Mouse (Mus musculus): ENCODE data around the gene Acot8.
"Not testable (repeated sequence)": the region's sequence is repeated elsewhere in the genome, so short reads cannot be mapped to it uniquely, and the experiment has no call there.

Acot8 gene

DNA sequence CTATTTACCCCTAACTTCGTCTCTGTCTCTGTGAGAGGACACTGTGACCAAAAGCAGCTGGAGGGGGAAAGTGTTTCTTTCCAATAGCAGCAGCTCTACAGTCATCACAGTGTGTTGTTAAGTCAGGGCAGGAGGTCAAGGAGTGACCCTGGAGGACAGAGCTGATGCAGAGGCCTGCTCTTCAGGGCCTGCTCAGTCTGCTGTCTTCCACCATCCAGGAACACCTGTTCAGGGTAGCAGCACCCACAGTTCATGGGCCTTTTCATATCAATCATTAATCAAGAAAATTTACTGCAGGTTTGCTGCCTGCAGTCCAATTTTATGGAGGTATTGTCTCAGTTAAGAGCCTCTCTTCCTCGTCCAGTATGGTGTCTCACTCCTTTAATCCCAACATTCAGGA lies 8.9 kb upstream of the Acot8 start:
- no peak for DNase-seq (ENCODE audit: low spot score in 2 of 2)

DNA sequence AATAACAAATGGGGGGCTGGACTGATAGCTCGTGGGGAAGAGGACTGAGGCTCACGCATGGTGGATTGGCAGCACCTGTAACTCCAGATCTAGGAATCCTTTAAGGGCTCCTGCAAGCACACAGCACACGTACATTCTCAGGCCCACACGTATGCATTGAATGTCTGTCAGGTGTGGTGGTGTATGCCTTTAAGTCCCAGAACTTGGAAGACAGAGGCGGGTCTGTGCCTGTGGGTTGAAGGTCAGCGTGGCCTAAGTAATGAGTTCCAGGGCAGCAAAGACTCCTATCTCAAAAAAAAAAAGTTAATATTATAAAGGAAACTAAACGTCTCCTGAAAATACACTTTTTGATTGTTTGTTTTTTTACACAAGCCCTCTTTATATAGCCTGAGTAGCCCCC lies 1.9 kb upstream of the Acot8 start:
- no peak for DNase-seq (ENCODE audit: low spot score in 2 of 2)

DNA sequence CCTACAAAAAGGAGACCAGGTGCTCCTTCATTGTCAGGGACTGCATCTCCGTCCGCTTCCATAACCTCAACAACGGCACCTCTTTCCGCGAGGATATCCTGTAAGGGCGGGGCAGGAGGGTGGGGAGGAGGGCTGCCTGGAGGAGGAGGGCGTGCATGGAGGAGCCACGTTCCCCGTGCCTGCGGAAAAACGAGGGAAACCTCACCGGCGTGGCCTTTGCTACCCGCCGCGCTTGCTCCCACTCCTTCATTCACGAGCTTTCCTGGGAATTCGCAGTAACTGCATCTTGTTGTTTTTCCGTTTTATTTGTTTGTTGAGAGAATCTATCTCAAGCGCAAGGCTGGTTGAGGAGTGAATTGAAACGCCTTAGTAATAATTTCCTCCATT lies 643 bp upstream of the Acot8 start:
- DNase-seq (ENCODE audit: low spot score in 2 of 2) = no peak

DNA sequence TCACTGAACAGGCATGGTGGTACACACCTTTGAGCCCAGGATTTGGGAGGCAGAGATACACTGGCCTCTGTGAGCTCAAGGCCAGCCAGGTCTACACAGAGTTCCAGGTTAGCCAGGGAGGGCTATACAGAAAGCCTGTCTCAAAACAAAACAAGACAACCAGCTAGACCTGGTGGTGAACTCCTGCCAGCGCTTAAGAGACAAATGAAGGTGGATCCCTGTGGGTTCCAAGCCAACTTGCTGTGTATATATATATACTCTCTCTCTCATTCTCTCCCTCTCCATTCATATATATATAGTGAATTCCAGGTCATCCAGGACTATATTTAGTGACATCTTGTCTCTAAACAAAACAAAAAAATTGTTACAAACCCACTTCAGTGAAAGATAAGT lies 765 bp downstream of the Acot8 start:
- no peak for DNase-seq (ENCODE audit: low spot score in 2 of 2)

DNA sequence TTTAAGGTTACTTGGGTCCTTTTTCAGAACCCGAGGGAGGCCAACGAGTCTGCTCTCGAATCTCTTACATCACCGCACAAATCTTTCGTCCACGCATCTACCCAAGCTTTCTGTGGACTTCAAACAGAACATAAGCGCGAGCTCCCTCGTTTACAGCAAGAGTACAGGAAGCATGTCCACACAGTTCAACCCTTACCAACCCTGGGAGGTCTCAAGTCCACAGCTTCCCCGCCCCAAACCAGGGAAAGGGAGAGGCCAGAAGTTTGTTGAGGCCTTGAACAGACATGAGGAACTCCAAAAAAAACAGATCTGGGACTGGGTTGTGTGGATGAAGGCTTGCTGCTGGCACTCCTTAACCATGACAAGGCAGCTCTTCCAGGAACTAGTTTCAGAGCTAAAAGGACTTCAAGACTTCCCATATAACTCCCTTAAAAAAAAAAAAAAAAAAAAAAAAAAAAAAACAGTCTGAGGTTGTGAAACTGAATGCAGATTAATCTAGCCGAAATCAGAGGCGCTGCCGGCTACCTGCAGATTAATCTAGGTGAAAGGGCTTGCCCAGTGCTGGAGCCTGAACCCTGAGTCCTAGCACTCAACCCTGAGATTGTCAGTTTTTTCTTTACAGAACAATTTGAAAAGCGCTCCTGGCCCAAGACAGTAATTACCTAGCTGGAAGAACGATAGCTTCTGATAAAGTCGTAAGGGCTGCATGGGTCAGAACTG lies 1.3 kb downstream of the Acot8 start:
- DNase-seq (ENCODE audit: low spot score in 2 of 2) = no peak

DNA sequence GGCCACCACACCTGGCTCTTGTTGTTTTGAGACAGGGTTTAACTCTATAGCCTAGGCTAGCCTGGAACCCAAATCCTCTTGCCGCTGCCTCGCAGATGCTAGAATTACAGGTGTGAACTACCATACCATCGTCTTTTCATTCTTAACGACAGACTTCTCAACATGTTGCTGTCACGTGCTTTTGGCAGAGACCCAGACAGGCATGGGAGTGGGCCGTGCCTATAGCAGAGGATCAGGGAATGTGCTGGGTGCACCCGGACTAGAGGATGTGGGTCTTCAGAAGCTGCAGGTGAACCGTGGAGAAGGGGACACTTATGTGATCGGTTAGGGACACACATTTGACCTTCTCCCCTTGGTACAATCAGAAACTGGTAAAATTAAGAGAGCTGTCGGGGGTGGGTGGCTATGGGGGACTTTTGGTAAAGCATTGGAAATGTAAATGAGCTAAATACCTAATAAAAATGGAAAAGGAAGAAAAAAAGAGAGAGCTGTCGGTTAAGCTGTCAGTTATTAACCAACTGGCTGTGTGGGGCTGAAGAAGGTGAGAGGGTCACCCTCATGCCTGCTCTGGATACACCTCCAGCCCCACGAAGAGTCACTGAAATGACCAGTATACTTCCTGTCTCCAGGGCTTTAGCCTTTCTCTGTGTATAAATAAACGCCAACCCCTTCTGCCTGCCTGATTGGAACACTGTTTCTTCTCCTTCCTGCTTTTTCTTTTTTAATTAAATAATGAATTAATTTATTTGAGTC lies 4.3 kb downstream of the Acot8 start:
- DNase-seq (ENCODE audit: low spot score in 2 of 2) = no peak

DNA sequence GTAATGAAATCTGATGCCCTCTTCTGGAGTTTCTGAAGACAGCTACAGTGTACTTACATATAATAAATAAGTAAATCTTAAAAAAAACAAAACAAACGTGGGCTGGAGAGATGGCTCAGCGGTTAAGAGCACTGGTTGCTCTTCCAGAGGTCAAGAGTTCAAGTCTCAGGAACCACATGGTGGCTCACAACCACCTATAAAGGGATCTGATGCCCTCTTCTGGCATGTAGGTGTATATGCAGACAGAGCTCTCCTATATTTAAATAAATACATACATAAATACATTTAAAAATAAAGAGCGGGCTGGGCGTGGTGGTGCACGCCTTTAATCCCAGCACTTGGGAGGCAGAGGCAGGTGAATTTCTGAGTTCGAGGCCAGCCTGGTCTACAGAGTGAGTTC lies 6.1 kb downstream of the Acot8 start:
- not testable (repeated sequence) for DNase-seq (ENCODE audit: low spot score in 2 of 2)

DNA sequence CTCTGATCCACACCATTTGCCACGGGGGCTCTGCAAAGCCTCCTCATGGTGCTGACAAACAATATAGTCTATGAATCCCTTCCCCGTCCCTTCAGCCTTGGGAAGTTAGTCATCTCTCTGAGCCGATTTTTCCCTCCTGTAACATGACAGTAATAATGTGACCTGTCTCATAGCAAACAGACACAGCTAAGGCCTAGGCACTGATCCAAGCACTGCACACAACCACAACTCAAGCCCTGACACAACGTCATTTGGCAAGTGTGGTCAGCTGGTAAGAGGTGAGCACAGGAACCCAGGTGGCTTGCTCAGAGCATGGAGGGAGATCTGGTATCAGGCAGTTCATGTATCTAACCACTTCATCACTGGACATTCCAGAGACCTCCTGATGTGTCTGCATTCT lies 8.8 kb downstream of the Acot8 start:
- DNase-seq (ENCODE audit: low spot score in 2 of 2) = no peak

DNA sequence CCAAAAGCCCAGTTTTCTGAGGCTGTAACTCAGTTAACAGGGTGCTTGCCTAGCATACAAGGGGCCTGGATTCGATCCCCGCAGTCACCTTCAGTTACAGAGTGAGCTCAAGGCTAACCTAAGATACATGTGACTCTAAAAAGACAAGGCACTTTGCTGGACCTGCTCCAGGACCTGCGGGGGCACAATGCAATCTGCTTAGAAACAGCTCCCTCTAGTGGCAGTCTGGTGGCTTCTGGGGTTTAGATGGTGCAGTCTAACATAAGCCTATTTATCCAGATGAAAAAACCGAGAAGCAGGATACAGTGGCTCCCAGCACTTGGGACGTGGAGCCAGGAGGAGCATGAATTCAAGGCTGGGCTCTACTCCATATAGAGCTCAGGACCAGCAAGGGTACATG lies 10.4 kb downstream of the Acot8 start:
- DNase-seq (ENCODE audit: low spot score in 2 of 2) = peak; percentile 70 to 75

DNA sequence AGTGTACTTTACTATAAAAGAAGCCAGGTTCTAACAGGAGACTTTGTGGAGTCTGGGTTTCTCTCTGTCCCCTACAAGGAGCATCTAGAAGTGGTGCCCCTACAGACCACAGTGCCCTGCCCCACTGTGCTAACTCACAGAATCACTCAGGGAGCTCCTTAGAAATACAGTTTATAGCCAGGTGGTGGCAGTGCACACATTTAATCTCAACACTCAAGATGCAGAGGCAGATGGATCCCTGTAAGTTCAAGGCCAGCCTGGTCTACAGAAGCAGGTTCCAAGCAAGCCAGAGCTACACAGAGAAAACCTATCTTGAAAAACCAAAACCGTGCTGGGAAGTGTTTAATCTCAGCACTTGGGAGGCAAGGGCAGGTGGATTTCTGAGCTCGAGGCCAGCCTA lies 10.9 kb downstream of the Acot8 start:
- no peak for DNase-seq (ENCODE audit: low spot score in 2 of 2)

DNA sequence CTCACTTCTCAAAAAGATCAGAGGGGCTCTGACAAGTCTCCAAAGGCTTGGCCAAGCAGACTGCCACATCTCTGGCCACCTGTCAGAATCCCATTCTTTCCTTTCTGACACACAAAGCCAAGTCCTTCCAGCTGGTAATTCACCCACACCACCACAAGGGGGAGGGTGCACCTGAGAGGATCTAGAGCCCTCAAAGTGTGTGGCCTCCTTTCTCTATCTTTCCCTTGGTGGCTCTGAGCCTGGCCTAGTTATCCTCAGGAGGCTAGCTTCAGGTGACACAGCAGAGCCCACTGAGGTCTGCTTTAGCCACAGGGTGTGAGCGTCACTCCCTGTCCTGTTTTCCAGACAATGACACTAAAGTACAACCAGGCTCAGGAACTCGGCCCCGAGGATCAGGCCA lies 11.4 kb downstream of the Acot8 start:
- DNase-seq (ENCODE audit: low spot score in 2 of 2) = peak; percentile 38 to 60

DNA sequence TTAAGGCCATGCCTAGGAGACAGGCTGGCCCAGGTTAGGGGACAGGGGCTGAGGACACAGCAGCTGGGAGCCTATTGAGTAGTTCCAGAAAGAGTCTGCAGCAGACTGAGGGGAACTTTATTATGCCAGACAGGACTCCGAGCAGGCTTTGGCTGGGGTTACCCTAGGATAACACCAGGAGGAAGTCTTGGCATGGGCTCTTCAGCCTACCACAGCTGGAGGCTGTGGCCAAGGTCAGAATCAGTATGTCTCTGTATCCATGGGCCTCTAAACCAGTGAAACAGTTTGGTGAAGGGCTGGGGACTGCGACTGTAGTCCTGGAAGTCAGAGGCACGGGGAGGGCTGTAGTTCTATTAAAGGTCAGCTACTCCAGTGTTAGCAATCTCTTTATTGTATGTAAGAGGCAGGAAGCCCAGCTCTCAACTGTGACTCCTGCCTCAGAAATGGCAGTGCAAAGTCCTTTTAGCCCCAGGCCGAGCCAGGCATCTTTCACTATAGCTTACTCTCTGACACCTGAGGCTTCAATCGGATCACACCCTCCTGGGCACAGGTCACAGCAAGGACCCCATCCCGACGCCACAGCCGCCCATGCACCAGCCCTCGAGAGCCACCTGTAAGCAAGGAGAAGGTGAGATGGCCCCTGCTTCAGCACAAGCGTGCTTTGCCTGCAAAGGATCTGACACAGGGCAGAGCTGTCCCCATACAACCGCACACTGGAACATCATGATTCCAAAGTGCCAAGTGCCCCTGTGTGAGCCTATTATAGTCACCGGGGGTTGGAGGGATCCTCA lies 12.1 kb downstream of the Acot8 start:
- no peak for DNase-seq (ENCODE audit: low spot score in 2 of 2)

DNA sequence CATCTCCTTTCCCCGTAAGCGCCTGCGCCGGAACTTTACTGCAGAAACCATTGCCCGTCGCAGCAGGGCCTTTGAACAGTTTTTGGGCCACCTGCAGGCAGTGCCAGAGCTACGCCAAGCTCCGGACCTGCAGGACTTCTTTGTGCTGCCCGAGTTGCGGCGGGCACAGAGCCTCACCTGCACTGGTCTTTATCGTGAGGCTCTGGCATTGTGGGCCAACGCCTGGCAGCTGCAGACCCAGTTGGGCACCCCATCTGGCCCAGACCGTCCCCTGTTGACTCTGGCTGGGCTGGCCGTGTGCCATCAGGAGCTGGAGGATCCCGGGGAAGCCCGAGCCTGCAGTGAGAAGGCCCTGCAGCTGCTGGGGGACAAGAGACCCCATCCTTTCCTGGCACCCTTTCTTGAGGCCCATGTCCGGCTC lies 12.8 kb downstream of the Acot8 start:
- DNase-seq (ENCODE audit: low spot score in 2 of 2) = no peak

DNA sequence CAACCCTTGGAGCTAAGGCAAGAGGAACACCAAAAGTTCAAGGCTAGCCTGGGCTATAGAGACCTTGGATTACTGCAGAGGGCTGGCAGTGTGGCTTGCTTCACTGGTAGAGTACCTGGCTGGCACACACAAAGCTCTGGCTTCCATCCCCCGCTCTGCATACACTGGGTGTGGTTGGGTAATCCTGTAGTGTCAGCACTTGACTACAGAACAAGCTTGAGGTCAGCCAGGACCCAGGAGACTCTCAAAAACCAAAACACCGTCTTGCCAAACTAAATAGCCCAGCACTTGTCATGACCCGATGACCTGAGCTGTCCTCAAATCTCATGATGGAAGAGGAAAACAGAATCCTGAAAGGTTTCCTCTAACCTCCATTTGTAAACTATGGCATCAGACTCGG lies 14.2 kb downstream of the Acot8 start:
- DNase-seq (ENCODE audit: low spot score in 2 of 2) = no peak

DNA sequence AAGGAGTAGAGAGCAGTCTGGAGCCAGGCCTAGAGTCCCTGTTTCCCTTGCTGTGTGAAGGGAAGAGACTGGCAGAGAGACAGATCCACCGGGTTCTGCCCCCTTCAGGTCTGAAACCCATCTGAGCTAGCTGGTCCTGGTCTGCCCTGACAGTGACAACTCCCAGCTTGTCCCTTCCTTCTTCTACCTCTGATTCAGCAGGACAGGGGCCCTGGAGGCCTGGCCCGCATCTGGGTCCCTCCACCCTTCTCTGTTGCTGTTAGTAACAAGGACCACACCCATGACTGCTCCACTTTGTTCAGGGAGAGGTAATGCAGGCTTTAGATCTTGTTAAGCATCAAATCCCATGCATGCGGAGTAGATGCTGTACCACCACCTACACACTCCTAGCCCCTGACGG lies 16.3 kb downstream of the Acot8 start:
- DNase-seq (ENCODE audit: low spot score in 2 of 2) = no peak

DNA sequence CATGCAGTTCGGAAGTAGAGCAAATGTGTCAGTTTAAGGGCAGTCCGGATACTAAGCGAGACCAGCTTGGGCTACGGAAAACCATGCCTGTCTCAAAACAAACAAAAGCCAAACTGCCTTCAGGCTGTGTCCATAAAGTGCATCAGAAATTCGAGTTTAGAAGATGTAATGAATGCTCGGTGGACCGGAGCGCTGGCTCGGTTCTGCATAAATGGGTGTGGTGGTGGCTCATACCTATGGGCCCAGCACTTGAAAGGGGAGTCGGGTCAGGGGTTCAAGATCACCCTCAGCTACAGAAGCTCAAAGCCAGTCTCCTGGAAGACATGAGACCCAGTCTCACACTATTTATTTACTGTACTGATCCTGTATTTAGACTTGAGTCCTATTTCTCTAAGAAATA lies 16.9 kb downstream of the Acot8 start:
- no peak for DNase-seq (ENCODE audit: low spot score in 2 of 2)

DNA sequence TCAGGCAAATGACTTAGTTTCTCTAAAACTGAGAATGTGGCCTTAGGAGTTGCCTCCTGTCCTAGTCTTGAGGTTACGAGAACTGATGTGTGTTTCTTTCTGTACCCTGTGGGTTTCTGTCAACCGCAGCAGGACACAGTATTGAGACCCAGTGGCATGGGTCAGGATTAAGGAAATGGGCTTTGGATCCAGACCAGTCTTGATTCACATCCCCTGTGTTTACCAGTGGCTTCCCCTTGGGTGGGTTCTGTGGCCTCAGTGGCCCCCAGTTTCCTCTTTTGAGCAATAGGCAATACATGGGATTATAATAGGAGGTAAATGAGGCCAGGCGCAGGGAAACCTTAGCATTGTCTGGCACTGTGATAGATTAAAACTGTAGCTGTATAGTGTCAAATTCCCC lies 17.6 kb downstream of the Acot8 start:
- DNase-seq (ENCODE audit: low spot score in 2 of 2) = no peak

DNA sequence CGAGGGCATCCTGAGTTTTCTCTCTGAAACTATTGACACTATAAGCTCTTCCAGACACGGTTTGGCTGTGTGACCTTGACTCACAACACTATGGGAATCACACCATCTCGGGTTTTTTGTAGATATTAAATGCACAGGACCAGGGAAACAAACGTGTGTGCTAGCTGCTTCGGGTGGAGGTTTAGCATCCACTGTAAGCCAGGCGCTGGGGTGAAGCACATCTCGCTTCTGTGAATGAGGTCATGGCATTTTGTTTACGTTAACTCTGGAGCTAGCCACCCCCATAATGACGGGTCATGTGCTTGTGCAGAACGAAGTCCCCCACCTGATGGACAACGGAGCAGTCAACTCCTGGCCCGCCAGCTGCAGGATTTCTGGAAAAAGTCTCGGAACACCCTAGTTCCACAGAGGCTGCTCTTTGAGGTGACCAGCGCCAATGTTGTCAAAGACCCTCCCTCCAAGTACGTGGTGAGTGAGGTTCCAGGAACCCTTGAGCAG lies 18.2 kb downstream of the Acot8 start:
- DNase-seq (ENCODE audit: low spot score in 2 of 2) = no peak

DNA sequence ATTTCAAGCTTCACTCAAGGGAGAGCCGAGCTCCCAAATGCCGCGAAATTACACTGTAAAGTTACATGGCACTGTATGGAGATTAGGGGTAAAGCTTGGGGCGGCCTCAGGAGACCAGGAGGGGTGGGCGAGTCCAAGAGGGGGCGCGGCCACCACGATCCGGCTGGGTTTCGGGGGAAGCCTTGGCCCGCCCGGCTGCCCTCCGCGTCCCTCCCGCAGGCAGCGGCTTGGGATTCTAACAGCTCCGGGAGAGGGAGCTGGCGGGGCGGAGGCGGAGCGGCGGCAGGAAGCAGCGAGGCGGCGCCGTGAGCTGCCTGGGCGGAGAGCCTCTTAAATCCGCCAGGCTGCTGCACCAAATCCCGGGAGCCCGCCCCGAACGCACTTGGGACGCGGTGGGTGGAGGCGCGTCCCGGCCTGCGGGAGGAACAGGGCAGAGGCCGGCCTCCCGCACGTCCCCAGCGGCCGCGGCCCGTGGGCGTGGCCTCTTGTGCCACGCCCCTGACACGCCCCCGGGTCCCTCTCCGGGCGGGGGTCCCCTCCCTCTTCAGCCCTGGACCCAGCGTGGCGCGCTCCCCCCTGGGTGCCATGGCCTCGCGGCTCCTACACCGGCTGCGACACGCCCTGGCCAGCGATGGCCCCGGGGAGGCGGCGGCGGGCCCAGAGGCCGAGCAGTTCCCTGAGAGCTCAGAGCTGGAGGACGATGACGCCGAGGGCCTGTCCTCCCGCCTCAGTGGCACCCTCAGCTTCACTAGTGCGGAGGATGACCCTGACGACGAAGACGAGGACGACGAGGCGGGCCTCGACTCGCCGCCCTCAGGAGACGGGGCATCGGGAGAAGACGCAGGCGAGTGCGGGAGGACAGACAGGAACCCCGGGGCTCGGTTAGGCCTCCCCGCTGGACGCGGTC lies 18.9 kb downstream of the Acot8 start, which contains the start of gene Snx21:
Snx21 (plus strand) TSS at position 343 of the 907 bp plus-strand sequence.
- DNase-seq (ENCODE audit: low spot score in 2 of 2) = peak; percentile 38 to 51

DNA sequence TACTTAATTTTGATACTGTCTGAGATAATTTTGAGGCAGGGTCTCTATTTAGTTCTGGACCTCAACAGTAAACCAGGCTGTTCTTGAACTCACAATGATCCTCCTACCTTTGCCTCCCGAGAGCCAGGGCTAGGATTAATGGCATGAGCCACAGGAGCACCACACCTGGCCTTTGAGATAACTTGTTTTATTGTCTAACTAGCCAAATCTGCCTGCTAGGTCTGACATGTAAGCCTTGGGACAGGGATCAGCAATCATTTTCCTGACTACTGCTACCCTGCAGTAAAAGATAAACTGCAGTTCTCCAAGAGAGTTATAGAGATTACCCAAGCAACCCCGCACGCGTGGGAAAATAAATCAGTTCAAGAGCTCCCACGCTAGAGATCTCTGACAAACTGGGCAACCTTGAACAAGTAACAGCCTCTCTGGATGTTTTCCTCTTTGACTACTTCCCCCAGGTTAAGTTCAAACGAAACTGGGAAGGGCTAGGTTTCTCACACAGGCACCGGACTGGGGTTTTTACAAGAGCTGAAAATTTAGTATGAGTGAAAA lies 19.7 kb downstream of the Acot8 start:
- no peak for DNase-seq (ENCODE audit: low spot score in 2 of 2)

DNA sequence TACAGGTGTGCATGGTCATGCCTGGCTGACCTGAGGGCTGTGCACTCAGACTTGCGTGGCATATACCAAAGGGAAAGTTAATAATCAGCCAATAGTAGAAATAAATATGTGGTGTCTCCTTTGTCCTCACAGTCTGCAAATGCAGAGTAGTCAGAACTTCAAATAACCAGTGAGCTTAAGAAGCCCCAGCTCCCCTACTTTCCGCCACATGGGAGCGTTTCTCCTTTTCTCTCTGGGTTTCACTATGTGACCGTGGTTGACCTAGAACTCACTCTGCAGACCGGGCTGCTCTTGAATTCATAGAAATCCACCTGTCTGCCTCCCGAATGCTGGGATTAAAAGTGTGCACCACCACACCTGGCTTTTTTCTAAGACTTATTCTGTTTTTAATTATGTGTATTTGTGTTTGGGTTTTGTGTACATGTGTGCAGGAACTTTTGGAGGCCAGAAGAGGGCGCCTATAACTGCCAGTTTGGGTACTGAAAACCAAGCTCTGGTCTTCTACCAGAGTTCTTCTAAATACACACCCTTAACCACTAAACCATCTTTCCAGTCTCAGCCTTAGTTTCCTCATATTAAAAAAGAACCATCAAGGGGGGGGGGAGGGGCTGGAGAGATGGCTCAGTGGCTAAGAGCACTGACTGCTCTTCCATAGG lies 20.6 kb downstream of the Acot8 start:
- DNase-seq (ENCODE audit: low spot score in 2 of 2) = no peak
